Mouse (Mus musculus) ES-Bruce4 (cell line): ENCODE data around the gene Slc26a8. TPM values are rescaled to one million over a fixed set of nuclear protein-coding genes. Genes with fewer than 3 reads are reported as not detected.

ENCODE experiments used
- H3K27ac ChIP-seq: 2 replicates; pipeline ENCODE4 v1.5.1; 2012; ENCODE audit warnings: low read length, inconsistent platforms; ENCODE audit not compliant: insufficient read depth
- H3K27me3 ChIP-seq: 2 replicates; pipeline ENCODE4 v1.6.1; 2012; ENCODE audit warnings: mild to moderate bottlenecking, low read length, inconsistent platforms; ENCODE audit not compliant: control insufficient read depth, poor library complexity, insufficient read depth, severe bottlenecking
- H3K36me3 ChIP-seq: 2 replicates; pipeline ENCODE4 v1.6.1; 2012; ENCODE audit warnings: inconsistent platforms, mild to moderate bottlenecking, low read length, moderate library complexity; ENCODE audit not compliant: control insufficient read depth, poor library complexity, insufficient read depth, severe bottlenecking
- H3K4me1 ChIP-seq: one replicate; pipeline ENCODE4 v1.8.1; 2011; ENCODE audit warnings: low read length; ENCODE audit not compliant: control insufficient read depth, insufficient read depth
- H3K4me3 ChIP-seq: 2 replicates; pipeline ENCODE4 v1.5.1; 2011; ENCODE audit warnings: low read depth, mild to moderate bottlenecking, low read length
- H3K9ac ChIP-seq: 2 replicates; pipeline ENCODE4 v1.6.1; 2012; ENCODE audit warnings: low read depth, mild to moderate bottlenecking, inconsistent platforms; ENCODE audit not compliant: poor library complexity, severe bottlenecking
- H3K9me3 ChIP-seq: replicated peaks from 2 replicates; pipeline ENCODE4 v1.6.1; 2012; ENCODE audit warnings: mild to moderate bottlenecking, low read length, inconsistent platforms; ENCODE audit not compliant: control insufficient read depth, poor library complexity, insufficient read depth, severe bottlenecking
- CTCF ChIP-seq: IDR thresholded peaks from one replicate; pipeline ENCODE4 v1.8.1; 2011; ENCODE audit warnings: low read depth, low read length
- EP300 ChIP-seq: IDR thresholded peaks from 2 replicates; pipeline ENCODE4 v1.6.1; 2011; ENCODE audit warnings: low read depth, low read length; ENCODE audit not compliant: insufficient read depth
- POLR2A ChIP-seq: IDR thresholded peaks from one replicate; pipeline ENCODE4 v1.8.1; 2011; ENCODE audit warnings: low read length; ENCODE audit not compliant: insufficient read depth
- polyA plus RNA-seq: library from polyadenylated mRNA; stranded (reverse); fragments of >200 nt; gene quantifications from 2 replicates; pipeline ENCODE4 v1.2.4, GENCODE M21; 2011; ENCODE audit warnings: low read depth; ENCODE audit not compliant: missing spikeins, insufficient read depth, insufficient read length

The Slc26a8 gene
- polyA plus RNA-seq, 1 experiment: 2.3 TPM

GRCm38 (mm10) chr17:28725783-28726182 is 35.8 kb upstream of the Slc26a8 start, which contains the start of gene AC170998.1:
Gene AC170998.1, plus strand, starts transcription at chr17:28726083.
- Histone ChIP-seq H3K27ac (no peak within 1 kb of the TSS), H3K27me3 (no peaks in the 10 kb centered on the region), H3K4me1 (no peaks in the 10 kb centered on the region), H3K9ac (no peak within 1 kb of the TSS), H3K9me3 (no peaks in the 10 kb centered on the region), H3K36me3 (peaks cover 30% of the 10 kb centered on the region), H3K4me3 (no peak within 1 kb of the TSS)
- TF ChIP-seq CTCF: no peak
- TF ChIP-seq EP300: no peak
- no peak for TF ChIP-seq POLR2A

- H3K4me3 ChIP-seq: no peak overlapping the region
- no peaks in the 10 kb centered on the region for H3K4me1 ChIP-seq
- peaks cover 41% of the 10 kb centered on the region for H3K36me3 ChIP-seq
- H3K9me3 ChIP-seq: no peaks in the 10 kb centered on the region
- no peak overlapping the region for H3K27ac ChIP-seq
- TF ChIP-seq CTCF (no peak), POLR2A (no peak), EP300 (no peak)
- no peaks in the 10 kb centered on the region for H3K27me3 ChIP-seq
- no peak overlapping the region for H3K9ac ChIP-seq
These were observed 27.5 kb upstream of the Slc26a8 start for GRCm38 (mm10) chr17:28717535-28717934.

DNA sequence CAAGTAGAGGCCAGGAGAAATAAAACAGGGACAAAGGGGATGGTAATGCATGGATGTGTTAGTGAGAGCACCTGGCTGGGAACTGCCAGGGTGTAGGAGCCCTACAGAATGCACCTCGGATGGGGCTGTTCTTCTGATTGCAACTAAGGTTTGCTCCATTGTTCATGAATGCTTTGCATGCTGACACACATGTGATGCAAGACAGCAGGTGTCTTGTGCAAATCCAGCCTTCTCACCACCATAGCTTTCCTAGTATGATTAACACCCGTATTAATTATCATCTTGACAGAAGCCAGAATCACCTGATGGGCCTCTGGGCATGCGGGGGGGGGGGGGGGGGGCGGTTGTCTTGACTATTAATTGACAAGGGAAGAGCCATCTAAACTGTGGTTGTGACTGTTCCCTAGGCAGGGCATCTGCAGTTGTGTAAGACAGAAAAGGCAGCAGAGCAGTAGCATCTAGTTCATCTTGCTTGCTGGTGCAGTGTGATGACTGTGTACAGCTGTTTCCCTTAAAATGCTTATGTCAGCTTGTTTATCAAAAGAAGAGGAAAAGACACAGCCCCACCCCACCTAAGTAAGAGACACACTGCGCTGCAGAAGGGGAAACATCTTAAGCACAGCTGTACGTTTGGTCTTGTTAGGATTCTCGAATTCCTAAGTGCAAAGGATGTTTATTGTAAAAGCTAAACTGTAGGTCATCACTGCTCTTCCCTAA is 26.0 kb upstream of the Slc26a8 start:
- no peak overlapping the region for H3K9ac ChIP-seq
- no peaks in the 10 kb centered on the region for H3K27me3 ChIP-seq
- no peak overlapping the region for H3K27ac ChIP-seq
- peaks cover 37% of the 10 kb centered on the region for H3K36me3 ChIP-seq
- no peaks in the 10 kb centered on the region for H3K9me3 ChIP-seq
- H3K4me1 ChIP-seq: no peaks in the 10 kb centered on the region
- no peak overlapping the region for H3K4me3 ChIP-seq
- TF ChIP-seq CTCF (no peak), EP300 (no peak), POLR2A (no peak)

DNA sequence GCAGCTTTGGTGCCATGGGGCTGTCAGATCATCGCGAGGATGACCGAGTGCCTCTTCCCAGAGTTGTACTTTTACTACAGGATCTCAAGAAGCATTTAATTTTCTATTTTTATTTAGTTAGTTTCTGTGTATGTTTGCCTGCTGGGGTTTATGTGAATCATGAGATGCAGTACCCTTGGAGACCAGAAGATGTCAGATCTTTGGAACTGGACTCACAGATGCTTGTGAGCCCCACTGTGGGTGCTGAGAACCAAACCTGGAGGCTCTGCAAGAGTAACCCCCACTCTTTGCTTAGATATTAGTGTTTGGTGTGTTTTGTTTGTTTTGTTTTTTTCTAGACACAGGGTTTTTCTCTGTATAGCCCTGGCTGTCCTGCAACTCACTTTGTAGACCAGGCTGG is 24.0 kb upstream of the Slc26a8 start:
- H3K4me1 ChIP-seq: no peaks in the 10 kb centered on the region
- TF ChIP-seq POLR2A (no peak), EP300 (no peak), CTCF (no peak)
- no peak overlapping the region for H3K9ac ChIP-seq
- H3K27me3 ChIP-seq: no peaks in the 10 kb centered on the region
- H3K4me3 ChIP-seq: no peak overlapping the region
- no peak overlapping the region for H3K27ac ChIP-seq
- no peaks in the 10 kb centered on the region for H3K9me3 ChIP-seq
- peaks cover 31% of the 10 kb centered on the region for H3K36me3 ChIP-seq

GRCm38 (mm10) chr17:28712305-28712704 is 22.3 kb upstream of the Slc26a8 start:
- H3K9ac ChIP-seq: no peak overlapping the region
- H3K36me3 ChIP-seq: peaks cover 27% of the 10 kb centered on the region
- H3K27ac ChIP-seq: no peak overlapping the region
- H3K9me3 ChIP-seq: no peaks in the 10 kb centered on the region
- no peaks in the 10 kb centered on the region for H3K4me1 ChIP-seq
- H3K27me3 ChIP-seq: no peaks in the 10 kb centered on the region
- no peak overlapping the region for H3K4me3 ChIP-seq
- no peak for TF ChIP-seq POLR2A
- TF ChIP-seq EP300: no peak
- TF ChIP-seq CTCF: no peak

GRCm38 (mm10) chr17:28711237-28711636 is 21.2 kb upstream of the Slc26a8 start:
- Histone ChIP-seq H3K9ac (no peak overlapping the region), H3K9me3 (no peaks in the 10 kb centered on the region), H3K4me1 (no peaks in the 10 kb centered on the region), H3K27me3 (no peaks in the 10 kb centered on the region), H3K27ac (no peak overlapping the region), H3K36me3 (peaks cover 18% of the 10 kb centered on the region), H3K4me3 (no peak overlapping the region)
- TF ChIP-seq CTCF (no peak), POLR2A (no peak), EP300 (no peak)
